Comparison of ENCODE assay signal across 8 mouse cellular contexts in genomic region chr9:103366356-103366755, GRCm38 (mm10). TPM values are rescaled to one million over a fixed set of nuclear protein-coding genes. Genes with fewer than 3 reads are reported as not detected.
DNase-seq lines count a peak whose midpoint lies in the region; ATAC-seq and TF ChIP-seq lines count a peak whose summit lies in the region.

No protein-coding gene starts in this region.

- H3K9me3 ChIP-seq in erythroblast, embryonic 14.5 days (ENCODE audit: control insufficient read depth, low read length): no peaks in the 10 kb centered on the region; the same call in 1 of the 2 replicates
- no peaks in the 10 kb centered on the region for H3K9me3 ChIP-seq in liver, embryonic 13.5 days (replicated peaks)

- H3K4me3 ChIP-seq in erythroblast, embryonic 14.5 days (replicated peaks): peak overlapping the region; percentile 83
- no peak overlapping the region for H3K4me3 ChIP-seq in thymus, adult 2 months (ENCODE audit: control insufficient read depth, insufficient read depth, low read length)
- H3K4me3 ChIP-seq in liver, embryonic 13.5 days (replicated peaks): peak overlapping the region; percentile 53

- H3K4me2 ChIP-seq in liver, embryonic 13.5 days: peak overlapping the region; percentile 80

- TF ChIP-seq POLR2A in thymus, adult 2 months (IDR thresholded peaks at IDR 0.05; ENCODE audit: control insufficient read depth, extremely low read depth, insufficient read depth, low read length, poor library complexity): no peak

- no peak for ATAC-seq in erythroblast, adult 5-6 weeks (replicated peaks; ENCODE audit: low FRiP score, poor library complexity, severe bottlenecking)
- ATAC-seq in liver, embryonic 13.5 days (ENCODE audit: low read depth): no peak

- DNase-seq in thymus, adult 2 months: no peak
- DNase-seq in thymus, postnatal 14 days: no peak
- DNase-seq in liver, embryonic 13.5 days: no peak
- DNase-seq in ovary, adult 18-20 months (ENCODE audit: low spot score): no peak
- no peak for DNase-seq in embryo, embryonic 9.5 days (ENCODE audit: extremely low spot score)
- no peak for DNase-seq in gastrocnemius, postnatal 4 days (ENCODE audit: low spot score in 2 of 2)

- peaks cover 23% of the 10 kb centered on the region for H3K36me3 ChIP-seq in erythroblast, embryonic 14.5 days (ENCODE audit: control insufficient read depth)
- H3K36me3 ChIP-seq in thymus, adult 2 months (ENCODE audit: control insufficient read depth, insufficient read depth, low read length): peaks cover 5% of the 10 kb centered on the region; the same call in 1 of the 2 replicates
- H3K36me3 ChIP-seq in liver, embryonic 13.5 days: peaks cover 14% of the 10 kb centered on the region

- H3K27me3 ChIP-seq in erythroblast, embryonic 14.5 days (ENCODE audit: control insufficient read depth): no peaks in the 10 kb centered on the region
- no peaks in the 10 kb centered on the region for H3K27me3 ChIP-seq in thymus, adult 2 months (ENCODE audit: control insufficient read depth, insufficient read depth, low read length)
- H3K27me3 ChIP-seq in liver, embryonic 13.5 days: no peaks in the 10 kb centered on the region

- 47% methylated on average over 9 of the region's 9 CpGs for WGBS in thymus, adult 2 months
- WGBS in liver, embryonic 13.5 days (ENCODE audit: insufficient replicate concordance): 51% methylated on average over 9 of the region's 9 CpGs

- H3K27ac ChIP-seq in thymus, adult 2 months (ENCODE audit: control insufficient read depth, insufficient read depth, low read length): peak overlapping the region; percentile 25; the same call in 1 of the 2 replicates
- H3K27ac ChIP-seq in liver, embryonic 13.5 days: peak overlapping the region; percentile 72

- H3K9ac ChIP-seq in liver, embryonic 13.5 days: peak overlapping the region; percentile 66

- TF ChIP-seq CTCF in thymus, adult 2 months (IDR thresholded peaks at IDR 0.05; ENCODE audit: borderline replicate concordance, control insufficient read depth, extremely low read depth, insufficient read depth, low read length, poor library complexity): no peak

- H3K4me1 ChIP-seq in erythroblast, embryonic 14.5 days (ENCODE audit: control insufficient read depth): peaks cover 44% of the 10 kb centered on the region
- H3K4me1 ChIP-seq in thymus, adult 2 months (replicated peaks; ENCODE audit: control insufficient read depth, insufficient read depth, low read length): peaks cover 11% of the 10 kb centered on the region
- H3K4me1 ChIP-seq in liver, embryonic 13.5 days (replicated peaks): peaks cover 47% of the 10 kb centered on the region

RNA-seq across cellular contexts. Expression of gene Cdv3, which starts 0.7 kb away (rescaled TPM):
- 6.3 and 8.8 TPM in 2 replicates for polyA plus RNA-seq in erythroblast, embryonic 14.5 days (2012)
- 22.7 and 28.2 TPM in 2 replicates for total RNA-seq in erythroblast, adult 5-6 weeks (2015; ENCODE audit: low replicate concordance)
- total RNA-seq in erythroblast, adult 5-6 weeks (2017; ENCODE audit: low replicate concordance): 43.1 and 45.6 TPM in 2 replicates
- polyA plus RNA-seq in thymus, adult 2 months (2012; rRNA removed): 74.9 and 166 TPM in 2 replicates
- 60.4 and 75.0 TPM in 2 replicates for polyA plus RNA-seq in liver, embryonic 13.5 days (2015; fragmentation: Nextera tagmentation; extraction: Ambion mirVana)
- total RNA-seq in gastrocnemius, postnatal 4 days (2021): 100 to 1,000 TPM; 142 to 157 TPM
